Mouse (Mus musculus): Measurements from ENCODE around the gene Gm10645.

- no peak for TF ChIP-seq CTCF (IDR thresholded peaks at IDR 0.05; ENCODE audit: low read depth, low read length)
- no peak for TF ChIP-seq POLR2AphosphoS5 (IDR thresholded peaks at IDR 0.05; ENCODE audit: insufficient replicate concordance, low read depth, low read length)
- TF ChIP-seq GATA1 (IDR thresholded peaks at IDR 0.05; ENCODE audit: borderline replicate concordance, low read length): no peak
Measured at GRCm38 (mm10) chr8:83215065-83215464, 49.1 kb upstream of the Gm10645 start.
